Mouse (Mus musculus) C3H10T1/2 (cell line): ENCODE results near the gene Psmc4. TPM values are rescaled to one million over a fixed set of nuclear protein-coding genes. Genes with fewer than 3 reads are reported as not detected.

Experiments used
- polyA plus RNA-seq, 2 experiments: library from polyadenylated mRNA; unstranded; fragments of >200 nt; fragmentation: generic; extraction: Trizol; gene quantifications; one replicate each; pipeline ENCODE4 v1.2.1; 2012; ENCODE audit warnings: missing spikeins in 2 of 2

Gene Psmc4
- 100 to 1,000 TPM; 122 to 215 TPM for polyA plus RNA-seq

DNA sequence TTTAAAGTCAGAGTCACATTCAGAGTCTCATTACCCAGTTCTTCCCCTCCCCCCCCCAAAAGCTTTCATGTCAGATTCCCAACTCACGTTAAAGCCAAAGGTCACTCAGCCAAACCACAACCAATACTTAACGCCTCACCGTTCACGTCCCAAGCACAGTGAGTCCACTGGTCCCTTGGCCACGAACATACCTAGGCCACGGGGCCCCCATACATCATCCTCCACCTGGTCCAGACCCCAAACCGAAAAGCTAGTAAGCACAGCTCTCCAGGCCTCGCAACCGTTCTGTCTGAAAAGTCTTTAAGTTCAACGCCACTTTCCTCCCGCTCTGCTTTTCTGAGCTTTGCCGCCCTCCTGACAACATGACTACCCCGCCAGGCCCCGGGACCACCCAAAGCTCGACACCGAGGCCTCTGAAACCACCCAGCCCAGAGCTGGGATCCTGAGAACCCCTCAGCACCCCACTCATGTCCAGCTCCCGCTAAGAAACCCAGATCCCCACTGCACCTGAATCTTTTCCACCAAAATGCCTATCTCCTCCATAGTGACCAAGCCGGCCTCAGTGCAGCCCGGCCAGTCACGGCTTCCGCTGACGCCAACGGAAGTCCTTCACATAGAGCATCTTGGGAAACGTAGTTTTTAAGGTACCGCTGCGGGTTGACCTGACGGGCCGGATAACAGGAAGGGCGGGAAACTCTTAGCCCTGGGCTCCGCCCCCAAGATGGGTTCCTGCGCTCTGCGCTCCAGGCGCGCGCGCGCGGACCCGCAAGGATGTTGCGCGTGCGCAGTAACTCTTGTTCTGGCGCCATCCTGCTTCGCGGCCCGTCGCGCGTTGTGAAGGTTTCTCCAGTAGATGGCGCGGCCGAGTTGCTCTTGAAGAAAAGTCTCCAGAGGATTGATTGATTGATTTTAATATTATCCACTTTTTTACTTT lies at the start of gene Psmc4:
Gene Psmc4 (minus strand): TSS at position 626 of the 934 bp plus-strand sequence.

DNA sequence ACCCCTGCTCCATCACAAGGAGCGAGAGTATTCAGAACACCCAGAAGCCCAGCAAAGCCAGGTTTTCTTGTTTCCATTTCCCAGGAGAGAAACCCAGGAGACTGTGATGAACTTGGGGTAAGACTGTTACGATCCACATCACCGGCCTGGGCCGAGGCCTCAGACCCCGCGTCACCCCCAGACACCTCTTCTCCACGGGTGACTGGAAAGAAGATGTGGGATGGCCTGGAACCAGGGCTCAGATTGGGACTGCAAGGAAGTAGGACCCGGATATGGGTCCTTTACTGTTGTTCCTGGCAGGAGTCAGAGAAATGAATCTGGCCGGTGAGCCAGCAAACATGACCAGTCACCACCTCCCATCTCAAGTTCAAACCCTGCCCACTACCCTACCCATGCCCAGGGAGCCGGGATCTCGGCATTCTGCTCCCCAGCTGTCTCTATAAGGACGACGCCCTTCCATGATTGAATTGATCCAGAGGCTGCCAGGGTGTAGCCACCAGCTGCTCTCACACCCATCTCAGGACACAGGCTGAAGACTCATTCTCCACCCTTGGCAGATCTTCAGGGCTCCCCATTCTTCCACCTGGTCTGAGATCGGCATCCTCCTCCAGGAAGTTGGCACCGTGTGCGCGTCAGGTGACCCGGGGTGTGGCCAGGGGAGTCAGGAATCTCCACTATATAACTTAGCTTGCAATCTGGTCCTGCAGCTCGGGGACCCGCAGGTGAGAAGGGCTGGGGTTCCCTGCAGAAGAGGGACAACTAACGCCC lies 20.8 kb upstream of the Psmc4 start, which contains the start of gene Fcgbp:
Gene Fcgbp (plus strand): TSS at position 706 of the 768 bp plus-strand sequence.

DNA sequence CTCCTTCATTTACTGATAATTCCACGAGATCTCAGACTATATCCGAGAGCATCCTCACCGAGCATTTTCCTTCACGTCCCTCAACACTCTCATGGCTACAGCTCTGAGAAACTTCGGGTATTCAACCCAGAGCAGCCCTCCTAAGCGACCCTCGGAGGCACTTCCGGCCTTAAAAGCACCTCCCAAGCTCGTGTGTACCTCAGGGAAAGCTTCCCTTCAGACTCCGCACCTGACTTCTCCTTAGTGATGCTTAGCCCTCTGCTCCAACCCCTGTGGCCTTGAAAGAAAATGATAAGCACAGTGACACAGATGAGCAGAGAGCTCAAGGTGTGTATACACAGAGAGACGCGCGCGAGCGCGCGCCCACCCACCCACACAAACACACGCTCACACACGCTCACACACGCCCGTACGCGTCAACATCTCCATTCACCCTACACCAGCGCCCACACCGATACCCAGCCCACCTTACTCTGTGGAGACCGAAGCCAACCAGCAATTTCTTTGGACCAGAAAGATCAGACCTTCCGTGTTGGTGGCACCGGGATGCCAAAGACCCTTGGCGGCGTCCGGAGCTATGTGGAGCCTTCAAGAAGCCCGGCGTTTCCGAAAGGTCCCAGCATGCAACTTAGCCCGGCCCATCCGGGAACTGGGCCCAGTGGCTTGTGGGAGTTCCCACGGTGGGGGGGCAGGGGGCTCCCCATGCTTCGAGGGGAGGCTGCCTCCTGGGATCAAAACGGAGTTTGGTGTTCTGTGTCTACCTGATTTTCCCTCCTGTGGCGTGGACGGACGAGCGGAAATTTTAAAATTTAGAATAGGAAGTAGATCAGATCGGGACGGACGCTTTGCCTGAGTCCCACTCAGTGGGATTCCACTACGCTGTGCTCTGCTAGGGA lies 36.1 kb downstream of the Psmc4 start, which contains the start of gene Zfp850:
Gene Zfp850 (minus strand): TSS at position 567 of the 896 bp plus-strand sequence.

Other genes starting within 250 kb of the Psmc4 start
- under 1 TPM; 0.07 to 0.97 TPM for gene Zfp626, start 242.9 kb downstream of the Psmc4 start, polyA plus RNA-seq
- 1 to 10 TPM in 1 of 2 experiments, under 1 TPM in 1; 0.07 to 1.4 TPM for gene Zfp59, start 211.5 kb downstream of the Psmc4 start, polyA plus RNA-seq
- under 1 TPM; 0.04 to 0.78 TPM for gene Zfp607a, start 192.6 kb downstream of the Psmc4 start, polyA plus RNA-seq
- 1 to 10 TPM in 1 of 2 experiments, under 1 TPM in 1; 0.29 to 2.0 TPM for gene Zfp974, start 120.6 kb downstream of the Psmc4 start, polyA plus RNA-seq
- 1 to 10 TPM in 1 of 2 experiments, under 1 TPM in 1; 0.14 to 1.9 TPM for gene Zfp780b, start 70.9 kb downstream of the Psmc4 start, polyA plus RNA-seq
- under 1 TPM; 0.01 to 0.13 TPM for gene Zfp850, start 36.0 kb downstream of the Psmc4 start, polyA plus RNA-seq
- under 1 TPM in 1 of 2 experiments, not detected in 1; 0.02 TPM for gene Fcgbp, start 21.1 kb upstream of the Psmc4 start, polyA plus RNA-seq
- 1 to 10 TPM in 1 of 2 experiments, under 1 TPM in 1; 0.07 to 1.5 TPM for gene 9530053A07Rik, start 79.4 kb upstream of the Psmc4 start, polyA plus RNA-seq
- 100 to 1,000 TPM in 1 of 2 experiments, 10 to 100 TPM in 1; 97.0 to 392 TPM for gene Fbl, start 119.6 kb upstream of the Psmc4 start, polyA plus RNA-seq
- 10 to 100 TPM in 1 of 2 experiments, 1 to 10 TPM in 1; 6.2 to 27.4 TPM for gene Dyrk1b, start 129.4 kb upstream of the Psmc4 start, polyA plus RNA-seq
- 10 to 100 TPM in 1 of 2 experiments, 1 to 10 TPM in 1; 6.7 to 11.4 TPM for gene Eid2, start 217.8 kb upstream of the Psmc4 start, polyA plus RNA-seq
- gene Eid2b, start 227.6 kb upstream of the Psmc4 start, polyA plus RNA-seq: 1 to 10 TPM; 1.6 to 7.0 TPM
- not detected for gene Selenov, start 241.1 kb upstream of the Psmc4 start, polyA plus RNA-seq